Mouse (Mus musculus) kidney, embryonic 15.5 days (tissue): ENCODE measurements around the gene Dnajc8. TPM values are rescaled to one million over a fixed set of nuclear protein-coding genes. Genes with fewer than 3 reads are reported as not detected.
"Not testable (repeated sequence)": the region's sequence is repeated elsewhere in the genome, so short reads cannot be mapped to it uniquely, and the experiment has no call there.

Source experiments
- ATAC-seq: fragments of 200-750 bp; cut with Nextera tagmentation; replicated peaks from 2 replicates; pipeline ENCODE4 v1.8.0; 2017; ENCODE audit warnings: moderate TSS enrichment; ENCODE audit not compliant: low FRiP score
- H3K27ac ChIP-seq: fragments of 300-500 bp; sonication (generic); 2 replicates; pipeline ENCODE4 v1.5.1; 2015; ENCODE audit warnings: mild to moderate bottlenecking, inconsistent platforms
- H3K27me3 ChIP-seq: fragments of 300-500 bp; sonication (generic); 2 replicates; pipeline ENCODE4 v1.6.1; 2015; ENCODE audit warnings: inconsistent platforms
- H3K36me3 ChIP-seq: fragments of 300-500 bp; sonication (generic); 2 replicates; pipeline ENCODE4 v1.6.1; 2015; ENCODE audit warnings: inconsistent platforms
- H3K4me1 ChIP-seq: fragments of 300-500 bp; sonication (generic); 2 replicates; pipeline ENCODE4 v1.6.1; 2015; ENCODE audit warnings: inconsistent platforms
- H3K4me2 ChIP-seq: fragments of 300-500 bp; sonication (generic); 2 replicates; pipeline ENCODE4 v1.6.1; 2015; ENCODE audit warnings: moderate library complexity, mild to moderate bottlenecking, inconsistent platforms
- H3K4me3 ChIP-seq: fragments of 300-500 bp; sonication (generic); replicated peaks from 2 replicates; pipeline ENCODE4 v1.5.1; 2015; ENCODE audit warnings: mild to moderate bottlenecking, inconsistent platforms
- H3K9ac ChIP-seq: fragments of 300-500 bp; sonication (generic); 2 replicates; pipeline ENCODE4 v1.6.1; 2015; ENCODE audit warnings: mild to moderate bottlenecking, inconsistent platforms
- H3K9me3 ChIP-seq: fragments of 300-500 bp; sonication (generic); replicated peaks from 2 replicates; pipeline ENCODE4 v1.6.1; 2016; ENCODE audit warnings: inconsistent platforms
- WGBS: fragments of 180-500 bp; shearing (Covaris S2); methylation state at CpG from one replicate; pipeline ENCODE4 v1.1.7; 2015; ENCODE audit warnings: mixed read lengths; 5-methylcytosine and 5-hydroxymethylcytosine counted together
- polyA plus RNA-seq: library from polyadenylated mRNA; unstranded; fragments of >200 nt; fragmentation: Nextera tagmentation; extraction: Ambion mirVana; gene quantifications from 2 replicates; pipeline ENCODE4 v1.2.1, GENCODE M21; 2015

Dnajc8 gene
- polyA plus RNA-seq, 1 experiment from 2014 or later: 167 TPM

GRCm38 (mm10) chr4:132574809-132575347 is 39.5 kb downstream of the Dnajc8 start:
- no peak overlapping the region for H3K4me3 ChIP-seq
- no peaks in the 10 kb centered on the region for H3K4me1 ChIP-seq
- no peak overlapping the region for H3K9ac ChIP-seq
- H3K4me2 ChIP-seq: no peak overlapping the region
- no peaks in the 10 kb centered on the region for H3K27me3 ChIP-seq
- ATAC-seq: no peak
- WGBS: 91% methylated on average over 1 of the region's 1 CpGs
- H3K9me3 ChIP-seq: no peaks in the 10 kb centered on the region
- no peak overlapping the region for H3K27ac ChIP-seq
- no peaks in the 10 kb centered on the region for H3K36me3 ChIP-seq

GRCm38 (mm10) chr4:132583781-132584180 is 48.4 kb downstream of the Dnajc8 start:
- no peak for ATAC-seq
- Histone ChIP-seq H3K27ac (no peak overlapping the region), H3K4me2 (no peak overlapping the region), H3K36me3 (no peaks in the 10 kb centered on the region), H3K9ac (no peak overlapping the region), H3K4me3 (no peak overlapping the region), H3K9me3 (no peaks in the 10 kb centered on the region), H3K27me3 (no peaks in the 10 kb centered on the region), H3K4me1 (no peaks in the 10 kb centered on the region)
- 50% methylated on average over 3 of the region's 3 CpGs for whole genome bisulfite sequencing

- Histone ChIP-seq H3K36me3 (no peaks in the 10 kb centered on the region), H3K4me3 (no peak overlapping the region), H3K9ac (no peak overlapping the region), H3K4me1 (no peaks in the 10 kb centered on the region), H3K9me3 (no peaks in the 10 kb centered on the region), H3K27me3 (no peaks in the 10 kb centered on the region), H3K4me2 (no peak overlapping the region), H3K27ac (no peak overlapping the region)
- no peak for ATAC-seq
- WGBS: 84% methylated on average over 2 of the region's 2 CpGs
These were observed 49.6 kb downstream of the Dnajc8 start for GRCm38 (mm10) chr4:132584975-132585374.

GRCm38 (mm10) chr4:132586282-132586681 is 50.9 kb downstream of the Dnajc8 start:
- Histone ChIP-seq H3K4me2 (no peak overlapping the region), H3K9me3 (no peaks in the 10 kb centered on the region), H3K27ac (no peak overlapping the region), H3K27me3 (no peaks in the 10 kb centered on the region), H3K4me3 (no peak overlapping the region), H3K36me3 (no peaks in the 10 kb centered on the region), H3K4me1 (no peaks in the 10 kb centered on the region), H3K9ac (no peak overlapping the region)
- no peak for ATAC-seq
- WGBS: 96% methylated on average over 4 of the region's 4 CpGs

GRCm38 (mm10) chr4:132588512-132588911 is 53.2 kb downstream of the Dnajc8 start:
- Histone ChIP-seq H3K9me3 (no peaks in the 10 kb centered on the region), H3K4me2 (no peak overlapping the region), H3K4me3 (no peak overlapping the region), H3K9ac (no peak overlapping the region), H3K27ac (no peak overlapping the region), H3K4me1 (no peaks in the 10 kb centered on the region), H3K36me3 (no peaks in the 10 kb centered on the region), H3K27me3 (no peaks in the 10 kb centered on the region)
- 72% methylated on average over 3 of the region's 3 CpGs for WGBS
- no peak for ATAC-seq

GRCm38 (mm10) chr4:132590642-132591041 is 55.3 kb downstream of the Dnajc8 start:
- Histone ChIP-seq H3K36me3 (no peaks in the 10 kb centered on the region), H3K9ac (no peak overlapping the region), H3K27me3 (no peaks in the 10 kb centered on the region), H3K4me1 (0 out of 2 replicates have a peak, but pooled peaks cover 4% of the 10 kb centered on the region), H3K9me3 (no peaks in the 10 kb centered on the region), H3K27ac (no peak overlapping the region), H3K4me3 (no peak overlapping the region), H3K4me2 (no peak overlapping the region)
- no peak for ATAC-seq
- 85% methylated on average over 10 of the region's 10 CpGs for WGBS

GRCm38 (mm10) chr4:132592958-132593357 is 57.6 kb downstream of the Dnajc8 start:
- no peak for ATAC-seq

GRCm38 (mm10) chr4:132594191-132594590 is 58.8 kb downstream of the Dnajc8 start:
- WGBS: 52% methylated on average over 4 of the region's 4 CpGs
- ATAC-seq: no peak
- no peak overlapping the region for H3K4me3 ChIP-seq
- H3K36me3 ChIP-seq: no peaks in the 10 kb centered on the region
- no peak overlapping the region for H3K27ac ChIP-seq
- no peaks in the 10 kb centered on the region for H3K27me3 ChIP-seq
- 0 out of 2 replicates have a peak, but pooled peaks cover 4% of the 10 kb centered on the region for H3K4me1 ChIP-seq
- no peak overlapping the region for H3K4me2 ChIP-seq
- H3K9me3 ChIP-seq: no peaks in the 10 kb centered on the region
- no peak overlapping the region for H3K9ac ChIP-seq

More at GRCm38 (mm10) chr4:132592958-132593357, 57.6 kb downstream of the Dnajc8 start:
- no peak overlapping the region for H3K9ac ChIP-seq
- WGBS: 90% methylated on average over 9 of the region's 9 CpGs
- H3K27me3 ChIP-seq: no peaks in the 10 kb centered on the region
- no peak overlapping the region for H3K4me3 ChIP-seq
- 0 out of 2 replicates have a peak, but pooled peaks cover 4% of the 10 kb centered on the region for H3K4me1 ChIP-seq
- no peak overlapping the region for H3K27ac ChIP-seq
- no peaks in the 10 kb centered on the region for H3K9me3 ChIP-seq
- H3K4me2 ChIP-seq: no peak overlapping the region
- H3K36me3 ChIP-seq: no peaks in the 10 kb centered on the region

GRCm38 (mm10) chr4:132598861-132599260 is 63.5 kb downstream of the Dnajc8 start:
- 0 out of 2 replicates have a peak, but pooled peaks cover 4% of the 10 kb centered on the region for H3K4me1 ChIP-seq
- no peak for ATAC-seq
- H3K27me3 ChIP-seq: no peaks in the 10 kb centered on the region
- H3K36me3 ChIP-seq: no peaks in the 10 kb centered on the region
- H3K27ac ChIP-seq: no peak overlapping the region
- H3K9me3 ChIP-seq: no peaks in the 10 kb centered on the region
- H3K9ac ChIP-seq: no peak overlapping the region
- WGBS: 77% methylated on average over 2 of the region's 2 CpGs
- no peak overlapping the region for H3K4me3 ChIP-seq
- no peak overlapping the region for H3K4me2 ChIP-seq

GRCm38 (mm10) chr4:132599764-132600163 is 64.4 kb downstream of the Dnajc8 start:
- Histone ChIP-seq H3K36me3 (no peaks in the 10 kb centered on the region), H3K9me3 (no peaks in the 10 kb centered on the region), H3K4me3 (no peak overlapping the region), H3K4me1 (no peaks in the 10 kb centered on the region), H3K27me3 (no peaks in the 10 kb centered on the region), H3K4me2 (no peak overlapping the region), H3K9ac (no peak overlapping the region), H3K27ac (no peak overlapping the region)
- no peak for ATAC-seq
- WGBS: 67% methylated on average over 3 of the region's 3 CpGs

GRCm38 (mm10) chr4:132600465-132600864 is 65.1 kb downstream of the Dnajc8 start:
- no peak overlapping the region for H3K9ac ChIP-seq
- H3K4me2 ChIP-seq: no peak overlapping the region
- ATAC-seq: no peak
- 80% methylated on average over 6 of the region's 6 CpGs for WGBS
- no peak overlapping the region for H3K27ac ChIP-seq
- no peaks in the 10 kb centered on the region for H3K4me1 ChIP-seq
- no peaks in the 10 kb centered on the region for H3K27me3 ChIP-seq
- H3K9me3 ChIP-seq: no peaks in the 10 kb centered on the region
- no peak overlapping the region for H3K4me3 ChIP-seq
- H3K36me3 ChIP-seq: no peaks in the 10 kb centered on the region

GRCm38 (mm10) chr4:132601242-132601641 is 65.9 kb downstream of the Dnajc8 start:
- not testable (repeated sequence) for ATAC-seq, H3K27ac ChIP-seq, H3K9ac ChIP-seq, H3K4me2 ChIP-seq, H3K9me3 ChIP-seq, H3K4me3 ChIP-seq, H3K27me3 ChIP-seq, H3K36me3 ChIP-seq, H3K4me1 ChIP-seq
- 84% methylated on average over 5 of the region's 5 CpGs for WGBS
